Comparison of ENCODE assay signal across 8 mouse cellular contexts in the genomic region with DNA sequence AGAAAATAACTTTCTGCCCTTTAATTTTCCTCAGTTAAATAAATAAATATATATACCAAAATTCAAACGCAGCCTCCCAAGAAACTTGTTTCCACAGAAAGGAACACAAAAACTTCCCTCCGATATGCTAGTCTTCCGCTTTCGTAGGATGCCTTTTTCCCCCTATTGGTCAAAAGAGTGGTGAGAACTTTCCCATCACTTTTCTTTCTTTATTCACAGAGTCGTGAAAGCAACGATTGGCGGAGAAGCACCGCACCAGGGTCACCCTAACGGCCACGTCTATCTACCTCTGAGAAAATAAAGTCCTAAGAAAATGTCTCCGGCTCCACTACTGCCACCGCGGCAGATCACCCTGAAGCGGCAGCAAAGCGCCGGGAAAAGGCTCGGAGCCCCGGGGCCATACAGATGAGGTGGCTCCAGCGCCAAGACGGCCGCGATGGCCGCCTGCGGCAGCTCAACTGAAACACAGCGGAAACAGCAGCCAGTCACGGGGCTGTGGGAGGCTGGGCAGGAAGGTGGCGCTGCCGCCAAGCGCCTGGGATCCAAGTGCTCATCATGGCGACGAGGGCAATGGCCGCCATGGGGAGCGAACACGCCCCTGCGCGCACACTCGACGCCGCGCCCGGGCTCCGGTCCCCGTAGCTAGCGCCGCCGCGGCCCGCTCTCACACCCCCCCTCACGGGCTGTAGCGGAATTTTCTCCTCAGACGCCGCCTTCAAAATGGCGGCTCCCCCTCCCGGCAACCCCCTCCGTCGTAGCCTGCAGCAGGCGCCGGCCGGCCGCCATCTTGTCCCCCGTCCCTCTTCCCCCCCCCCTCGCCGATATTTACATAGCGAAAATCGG. TPM values are rescaled to one million over a fixed set of nuclear protein-coding genes. Genes with fewer than 3 reads are reported as not detected.
DNase-seq lines count a peak whose midpoint lies in the region; ATAC-seq lines count a peak whose summit lies in the region.

No protein-coding gene starts in this region.

- H3K4me1 ChIP-seq in intestine, embryonic 14.5 days (replicated peaks; ENCODE audit: control insufficient read depth, insufficient read depth, low read length), result no peaks in the 10 kb centered on the region

- peak overlapping the region; percentile 53 for H3K4me3 ChIP-seq in intestine, embryonic 14.5 days (ENCODE audit: low read depth, low read length)

- peak overlapping the region; percentile 99 for H3K27ac ChIP-seq in intestine, embryonic 14.5 days (ENCODE audit: low read depth)

- peak; percentile 68 to 74 for DNase-seq in adrenal gland, adult 18-20 months (ENCODE audit: low spot score in 2 of 2)
- peak; percentile 89 for DNase-seq in embryo, embryonic 10.5 days (ENCODE audit: low spot score)
- DNase-seq in gastrocnemius, postnatal 14 days, result peak; percentile 88
- DNase-seq in intestine, embryonic 14.5 days (ENCODE audit: low spot score), result peak; percentile 84
- peak; percentile 81 to 88 for DNase-seq in left cerebral cortex, postnatal 14 days (ENCODE audit: low spot score in 2 of 2)
- DNase-seq in right cerebral cortex, postnatal 14 days, result peak; percentile 77
- peak; percentile 68 to 83 for DNase-seq in urinary bladder, postnatal 36 days (ENCODE audit: low spot score in 2 of 2)

- no peaks in the 10 kb centered on the region for H3K36me3 ChIP-seq in intestine, embryonic 14.5 days (ENCODE audit: control insufficient read depth, insufficient read depth, low read length)

- H3K9me3 ChIP-seq in intestine, embryonic 14.5 days (ENCODE audit: control insufficient read depth, low read length), result no peaks in the 10 kb centered on the region

- ATAC-seq in intestine, embryonic 14.5 days (replicated peaks; ENCODE audit: low FRiP score, low TSS enrichment, low read depth), result peak; percentile 90
- ATAC-seq in megakaryocyte-erythroid progenitor cell, adult 5-6 weeks (replicated peaks; ENCODE audit: low FRiP score, low TSS enrichment, poor library complexity, severe bottlenecking), result peak; percentile 91

- H3K9ac ChIP-seq in intestine, embryonic 14.5 days (ENCODE audit: low read length), result peak overlapping the region; percentile 94

- WGBS in intestine, embryonic 14.5 days, result 13% methylated on average over 49 of the region's 65 CpGs

- intact Hi-C loops in gastrocnemius, postnatal 14 days (cut with DNase I; ENCODE audit: low total_unique reads), result no loop called here
- intact Hi-C loops in left cerebral cortex, postnatal 14 days (cut with DNase I), result loop anchor here (5.0 kb wide), 1 partner anchor 55 kb away; no protein-coding TSS in a partner anchor

- H3K4me2 ChIP-seq in intestine, embryonic 14.5 days (ENCODE audit: low read length), result peak overlapping the region; percentile 63

- H3K27me3 ChIP-seq in intestine, embryonic 14.5 days (replicated peaks; ENCODE audit: control insufficient read depth, insufficient read depth, low read length), result peaks cover 9% of the 10 kb centered on the region; the same call in 1 of the 2 replicates

RNA-seq across cellular contexts. Expression of a gene that starts 1.4 kb away (rescaled TPM):
- 10 to 100 TPM; 28.0 to 29.3 TPM for total RNA-seq in adrenal gland, adult 18-20 months (2021)
- total RNA-seq in gastrocnemius, postnatal 14 days (2021), result 10 to 100 TPM; 19.6 to 21.0 TPM
- polyA plus RNA-seq in intestine, embryonic 14.5 days (2014; fragmentation: Nextera tagmentation; extraction: Ambion mirVana), result 30.0 and 32.8 TPM in 2 replicates
- total RNA-seq in left cerebral cortex, postnatal 14 days (2021), result 10 to 100 TPM; 28.2 to 28.7 TPM
- 24.7 and 40.3 TPM in 2 replicates for total RNA-seq in megakaryocyte-erythroid progenitor cell, adult 5-6 weeks (2014; fragmentation: Nextera tagmentation)
- total RNA-seq in megakaryocyte-erythroid progenitor cell, adult 5-6 weeks (2017), result 28.9 and 36.6 TPM in 2 replicates

Comparison
In these comparisons a context has a peak if more than half of its experiments do, and no peak if none do; other contexts are left out.
1. Peak in every context shown above with its lines: DNase-seq, ATAC-seq, H3K4me3 ChIP-seq and H3K27ac ChIP-seq.